Mouse (Mus musculus): ENCODE results near the gene Ntng2. TPM values are rescaled to one million over a fixed set of nuclear protein-coding genes. Genes with fewer than 3 reads are reported as not detected.

Ntng2 gene
- polyA plus RNA-seq, 1 experiment = 1.5 TPM

GRCm38 (mm10) chr2:29168067-29168466 lies 84.7 kb downstream of the Ntng2 start:
- no peaks in the 10 kb centered on the region for H3K27me3 ChIP-seq (ENCODE audit: control insufficient read depth, insufficient read depth, insufficient read length)
- H3K4me2 ChIP-seq (ENCODE audit: low read depth) = no peak overlapping the region
- no peaks in the 10 kb centered on the region for H3K79me2 ChIP-seq (ENCODE audit: control insufficient read depth, insufficient read depth)
- TF ChIP-seq POLR2A (IDR thresholded peaks at IDR 0.05; ENCODE audit: insufficient read length, low read depth) (no peak), CEBPB (IDR thresholded peaks at IDR 0.05; ENCODE audit: insufficient read depth, poor library complexity, severe bottlenecking) (no peak), MAX (IDR thresholded peaks at IDR 0.05; ENCODE audit: low read depth) (no peak), MYOD1 (IDR thresholded peaks at IDR 0.05; ENCODE audit: control insufficient read depth in 1 of 3, insufficient read length in 2 of 3, low read depth in 2 of 3) (no peak), TCF12 (IDR thresholded peaks at IDR 0.05; ENCODE audit: insufficient read depth, poor library complexity, severe bottlenecking) (no peak), SRF (IDR thresholded peaks at IDR 0.05; ENCODE audit: control insufficient read depth, insufficient read length, low read depth) (no peak), TCF3 (IDR thresholded peaks at IDR 0.05; ENCODE audit: insufficient read length, low read depth) (no peak), MYOG (IDR thresholded peaks at IDR 0.05; ENCODE audit: control insufficient read depth in 1 of 3, insufficient read depth in 1 of 3, insufficient read length in 2 of 3, low read depth in 2 of 3) (no peak), REST (IDR thresholded peaks at IDR 0.05; ENCODE audit: insufficient read depth, insufficient read length) (no peak), USF1 (IDR thresholded peaks at IDR 0.05; ENCODE audit: low read depth) (no peak)
- H3ac ChIP-seq (ENCODE audit: control insufficient read depth, insufficient read length) = no peak overlapping the region
- peaks cover 45% of the 10 kb centered on the region for H3K36me3 ChIP-seq (ENCODE audit: control insufficient read depth, insufficient read depth)
- no peak overlapping the region for H3K4me3 ChIP-seq

DNA sequence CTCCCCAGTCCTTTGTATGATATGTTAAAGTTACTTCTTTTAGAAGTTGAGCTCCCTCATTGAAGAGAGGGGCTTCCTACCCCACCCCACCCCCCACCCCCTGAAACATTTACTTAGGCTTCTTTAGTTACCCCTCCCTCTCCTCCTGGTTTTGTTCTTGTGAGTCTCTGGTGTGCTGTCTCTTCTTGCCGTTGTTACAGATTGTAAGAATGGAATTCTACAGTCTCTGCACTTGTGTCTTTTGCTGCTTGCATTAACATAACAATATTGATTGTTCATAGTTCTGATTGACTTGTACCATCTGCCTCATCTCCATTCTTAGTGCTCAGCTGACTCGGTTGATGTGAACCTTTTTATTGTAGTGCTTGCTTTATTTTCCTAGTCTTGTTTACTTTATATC lies 100.9 kb downstream of the Ntng2 start:
- Histone ChIP-seq H3K79me2 (ENCODE audit: control insufficient read depth, insufficient read depth) (no peaks in the 10 kb centered on the region), H3K4me2 (ENCODE audit: low read depth) (no peak overlapping the region)

More for the DNA sequence above, 100.9 kb downstream of the Ntng2 start:
- H3K4me3 ChIP-seq = no peak overlapping the region
- no peak overlapping the region for H3ac ChIP-seq (ENCODE audit: control insufficient read depth, insufficient read length)
- H3K36me3 ChIP-seq (ENCODE audit: control insufficient read depth, insufficient read depth) = peaks cover 37% of the 10 kb centered on the region
- H3K27me3 ChIP-seq (ENCODE audit: control insufficient read depth, insufficient read depth, insufficient read length) = no peaks in the 10 kb centered on the region
- TF ChIP-seq POLR2AphosphoS2 (IDR thresholded peaks at IDR 0.05; ENCODE audit: insufficient read length, low read depth) = no peak
- no peak for TF ChIP-seq SRF (IDR thresholded peaks at IDR 0.05; ENCODE audit: control insufficient read depth, insufficient read length, low read depth)
- TF ChIP-seq USF1 (IDR thresholded peaks at IDR 0.05; ENCODE audit: low read depth) = no peak
- no peak for TF ChIP-seq TCF12 (IDR thresholded peaks at IDR 0.05; ENCODE audit: insufficient read depth, poor library complexity, severe bottlenecking)
- no peak for TF ChIP-seq TCF3 (IDR thresholded peaks at IDR 0.05; ENCODE audit: insufficient read length, low read depth)
- TF ChIP-seq E2F4 (IDR thresholded peaks at IDR 0.05; ENCODE audit: insufficient read depth) = no peak
- no peak for TF ChIP-seq CEBPB (IDR thresholded peaks at IDR 0.05; ENCODE audit: insufficient read depth, poor library complexity, severe bottlenecking)
- no peak for TF ChIP-seq MYOG (IDR thresholded peaks at IDR 0.05; ENCODE audit: control insufficient read depth in 1 of 3, insufficient read depth in 1 of 3, insufficient read length in 2 of 3, low read depth in 2 of 3)
- TF ChIP-seq MYOD1 (IDR thresholded peaks at IDR 0.05; ENCODE audit: control insufficient read depth in 1 of 3, insufficient read length in 2 of 3, low read depth in 2 of 3) = no peak
- no peak for TF ChIP-seq POLR2A (IDR thresholded peaks at IDR 0.05; ENCODE audit: insufficient read length, low read depth)
- no peak for TF ChIP-seq REST (IDR thresholded peaks at IDR 0.05; ENCODE audit: insufficient read depth, insufficient read length)
- TF ChIP-seq MAX (IDR thresholded peaks at IDR 0.05; ENCODE audit: low read depth) = no peak

Other genes starting within 250 kb of the Ntng2 start
- 0.06 TPM for gene Cfap77, start 197.9 kb downstream of the Ntng2 start, polyA plus RNA-seq (2012; fragmentation: generic; extraction: Trizol)
- 3.1 TPM for gene Ttf1, start 192.7 kb downstream of the Ntng2 start, polyA plus RNA-seq (2012; fragmentation: generic; extraction: Trizol)
- 4.7 TPM for gene Setx, start 128.8 kb downstream of the Ntng2 start, polyA plus RNA-seq (2012; fragmentation: generic; extraction: Trizol)
- gene Med27, start 93.8 kb upstream of the Ntng2 start, polyA plus RNA-seq (2012; fragmentation: generic; extraction: Trizol) = 44.0 TPM